Mouse (Mus musculus): ENCODE results near the gene Maco1. TPM values are rescaled to one million over a fixed set of nuclear protein-coding genes. Genes with fewer than 3 reads are reported as not detected.

Gene Maco1
- polyA plus RNA-seq, 2 experiments from 2014 or later, result 3.0 to 5.0 TPM

DNA sequence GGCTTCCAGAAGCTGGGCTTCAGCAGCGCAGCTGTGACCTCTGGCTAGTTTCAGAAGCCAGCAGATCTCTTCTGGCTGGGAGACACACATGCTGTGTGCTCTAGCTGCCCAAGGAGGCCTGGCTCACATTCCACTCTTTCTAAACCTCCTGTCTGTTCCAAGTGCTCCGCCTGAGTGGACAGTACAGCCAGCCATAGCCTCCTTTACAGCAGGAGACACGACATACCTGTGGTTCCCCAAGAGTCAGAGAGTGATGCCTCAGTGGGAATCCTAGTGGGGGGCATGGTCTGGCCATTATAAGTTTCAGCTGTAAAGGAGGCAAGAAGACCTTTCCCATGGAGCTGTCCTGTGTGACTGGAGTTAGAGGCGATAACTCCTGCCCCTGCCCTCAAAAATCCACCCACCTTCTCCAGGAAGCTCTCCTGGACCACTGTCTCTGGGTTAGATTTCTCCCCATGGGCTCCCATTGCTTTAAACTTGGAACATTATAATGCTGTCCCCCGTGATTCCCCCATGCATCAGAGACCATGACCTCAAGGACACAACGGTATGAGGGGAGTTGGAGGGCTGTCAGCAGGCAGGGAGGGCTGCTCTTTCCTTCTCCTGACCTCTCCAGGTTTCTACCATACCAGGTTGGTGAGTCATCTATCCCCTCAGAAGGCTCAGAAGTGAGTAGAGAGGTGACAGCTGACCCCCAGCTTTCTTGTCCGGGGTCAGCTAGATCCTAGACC lies 83.9 kb downstream of the Maco1 start:
- ATAC-seq, result no peak

DNA sequence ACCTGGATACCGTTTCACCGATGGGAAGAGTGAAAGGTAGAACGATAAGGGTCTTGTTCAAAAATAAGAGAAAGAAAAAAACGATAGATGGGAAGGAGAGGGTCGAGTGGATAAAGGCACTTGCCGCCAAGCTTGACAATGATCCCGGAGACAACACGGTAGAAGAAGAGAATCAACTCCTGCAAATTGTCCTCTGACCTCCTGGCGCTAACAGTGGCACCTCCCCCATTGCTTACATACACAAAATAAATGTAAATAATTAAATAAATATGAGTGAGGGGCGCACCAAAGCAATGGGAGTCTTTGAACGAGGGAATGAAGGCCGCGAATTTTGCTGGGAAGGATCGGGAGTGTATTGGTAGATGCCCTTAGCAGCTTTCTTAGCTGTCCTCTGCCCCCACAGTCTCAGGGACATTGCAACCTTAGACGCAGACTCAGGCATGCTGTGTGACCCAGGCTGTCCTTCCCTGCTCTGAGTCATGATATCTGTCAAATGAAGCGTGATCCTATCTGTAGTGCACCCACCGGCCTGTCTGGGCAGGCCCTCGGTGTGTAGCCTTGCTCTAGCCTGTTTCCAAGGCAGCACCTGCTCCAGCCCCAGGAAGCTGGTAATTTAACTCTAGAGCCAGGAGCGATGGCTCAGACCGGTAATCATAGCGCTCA lies 84.8 kb downstream of the Maco1 start:
- ATAC-seq, result no peak

DNA sequence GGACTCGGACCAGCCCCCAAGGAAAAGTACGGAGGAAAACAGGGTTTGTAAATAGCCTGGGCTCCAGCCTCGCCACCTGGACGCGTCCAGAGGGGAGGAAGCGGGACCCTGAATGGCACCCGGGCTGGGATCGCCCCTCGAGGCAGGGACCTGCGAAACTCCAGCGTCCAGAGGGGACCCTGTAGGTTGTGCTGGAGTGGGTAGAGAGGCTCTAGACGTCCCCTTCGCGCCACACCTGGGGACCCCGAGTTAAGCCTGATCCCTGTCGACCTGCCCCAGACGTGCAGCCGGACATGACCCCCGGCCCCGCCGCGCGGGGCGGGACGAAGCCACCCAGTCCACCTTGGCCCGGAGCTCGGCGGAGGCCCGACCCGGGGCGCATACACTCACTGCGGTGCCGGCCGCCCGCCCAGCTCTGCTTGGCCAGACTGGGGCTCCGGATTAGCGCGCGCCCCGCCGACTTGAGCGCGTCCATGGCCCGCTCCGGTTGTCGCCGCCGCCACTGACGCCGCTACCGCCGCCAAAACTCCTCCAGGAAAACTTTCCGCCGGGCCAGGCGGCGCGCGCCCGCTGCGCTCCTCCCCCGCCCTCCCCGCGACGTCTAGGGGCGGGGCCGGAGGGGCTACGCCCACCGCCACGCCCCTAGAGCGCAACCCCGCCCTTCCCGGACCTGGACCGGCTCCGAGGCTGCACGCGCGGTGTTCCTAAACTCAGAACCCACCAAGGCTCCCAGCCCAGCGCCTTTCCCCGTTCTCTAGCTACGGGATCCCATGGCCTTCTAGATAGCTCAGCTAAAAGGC lies 85.5 kb downstream of the Maco1 start, which contains the start of gene Ldlrap1:
Gene Ldlrap1, minus strand, starts transcription at position 599 of the 800 bp plus-strand sequence.
- ATAC-seq, result peak; percentile 76

DNA sequence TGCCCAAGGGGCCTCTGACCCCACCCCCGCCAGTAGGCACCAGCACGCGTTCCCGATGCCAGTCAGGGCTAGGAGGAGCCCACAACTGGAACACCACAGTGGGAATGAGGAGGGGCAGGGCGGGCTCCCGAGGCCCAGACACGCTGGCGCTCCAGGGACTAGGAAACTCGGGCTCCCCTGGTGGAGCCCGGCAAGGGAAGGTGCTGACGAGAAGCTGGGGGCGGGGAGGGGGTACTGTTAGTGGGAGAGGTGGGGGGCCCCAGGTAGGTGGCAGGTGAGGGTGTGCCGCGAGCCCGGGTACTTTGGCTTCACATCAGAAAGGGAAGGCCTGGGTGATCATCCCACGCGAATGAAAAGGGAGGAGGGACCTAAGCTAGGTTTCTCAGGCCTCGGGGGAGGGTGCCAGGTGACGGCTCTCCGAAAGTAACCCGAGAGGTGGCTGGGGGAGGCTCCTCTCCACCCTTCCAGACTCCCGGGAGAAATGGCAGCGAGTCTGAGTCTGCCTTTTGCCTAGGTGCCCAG lies 86.2 kb downstream of the Maco1 start:
- ATAC-seq, result peak; percentile 36

DNA sequence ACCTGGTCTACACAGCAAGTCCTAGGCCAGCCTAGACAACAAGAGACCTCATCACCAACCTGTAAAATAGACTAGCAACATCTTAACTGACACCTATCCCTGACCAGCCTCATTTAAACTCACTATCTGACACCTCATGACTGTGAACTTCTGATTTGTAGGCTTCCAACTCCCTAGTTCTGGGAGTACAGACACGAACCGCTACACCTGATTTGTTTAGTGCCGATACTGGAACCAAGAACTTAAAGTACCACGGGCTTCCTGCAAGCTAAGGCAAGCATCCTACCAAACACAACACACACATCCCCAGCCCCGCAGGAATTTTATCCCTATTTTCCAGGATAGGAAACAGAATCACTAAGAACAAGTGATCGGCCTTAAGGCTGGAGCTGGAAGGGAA lies 86.9 kb downstream of the Maco1 start:
- ATAC-seq, result no peak

DNA sequence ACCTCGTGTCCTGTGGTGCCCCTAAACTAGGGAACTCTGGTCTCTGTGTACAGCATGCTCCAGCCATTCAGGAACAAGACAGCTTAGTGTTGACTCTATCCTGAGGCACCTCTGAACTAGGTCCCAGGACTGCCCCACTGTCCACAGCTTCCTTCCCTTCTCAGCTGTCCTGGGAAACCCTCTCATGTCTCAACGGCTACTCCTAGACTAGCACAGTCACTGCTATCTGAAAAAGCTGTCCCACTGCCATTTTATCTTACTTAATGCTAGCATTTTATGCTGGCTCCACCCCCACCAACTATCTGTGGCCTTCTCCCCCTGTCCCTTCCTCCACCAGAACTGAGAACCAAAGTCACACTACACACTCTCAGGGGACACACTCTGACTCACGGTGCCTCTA lies 88.8 kb downstream of the Maco1 start:
- ATAC-seq, result no peak

DNA sequence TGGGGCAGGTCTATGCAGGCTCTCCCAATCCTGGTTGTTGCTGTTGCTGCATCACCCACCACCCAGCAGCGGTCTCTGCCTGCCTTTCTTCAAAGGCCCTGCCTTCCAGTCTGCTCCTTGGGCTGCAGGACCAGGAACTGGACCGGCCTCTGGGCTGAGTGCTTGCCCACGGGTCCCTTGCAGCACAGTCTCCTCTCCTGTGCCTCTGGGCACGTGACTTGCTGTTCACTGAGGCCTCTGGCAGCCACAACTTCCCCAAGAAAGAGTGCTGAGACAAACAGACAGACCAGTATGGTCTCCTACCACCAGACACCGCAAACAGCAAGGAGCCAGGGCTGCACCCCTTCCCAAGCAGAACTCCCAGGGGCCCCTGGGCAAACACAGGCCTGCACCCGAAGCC lies 90.8 kb downstream of the Maco1 start:
- no peak for ATAC-seq

DNA sequence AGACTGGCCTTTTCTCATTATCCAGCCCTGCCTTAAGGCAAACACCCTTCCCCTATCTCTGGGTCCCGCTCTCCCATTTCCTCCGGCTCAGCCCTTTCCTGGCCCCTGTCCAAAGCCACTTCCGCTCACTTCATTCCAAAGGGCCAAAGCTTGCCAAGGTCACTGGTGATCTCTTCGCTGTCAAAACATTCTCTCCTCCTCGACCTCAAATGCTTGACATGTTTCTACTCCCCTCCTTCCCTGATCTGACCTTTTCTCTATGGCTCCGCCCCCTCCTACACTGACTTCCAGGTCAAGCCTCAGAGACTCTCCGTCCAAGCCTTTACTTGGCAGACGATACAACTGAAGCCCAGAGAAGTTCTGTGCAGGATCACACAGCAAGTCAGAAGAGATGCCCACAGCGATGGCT lies 92.3 kb downstream of the Maco1 start:
- no peak for ATAC-seq

DNA sequence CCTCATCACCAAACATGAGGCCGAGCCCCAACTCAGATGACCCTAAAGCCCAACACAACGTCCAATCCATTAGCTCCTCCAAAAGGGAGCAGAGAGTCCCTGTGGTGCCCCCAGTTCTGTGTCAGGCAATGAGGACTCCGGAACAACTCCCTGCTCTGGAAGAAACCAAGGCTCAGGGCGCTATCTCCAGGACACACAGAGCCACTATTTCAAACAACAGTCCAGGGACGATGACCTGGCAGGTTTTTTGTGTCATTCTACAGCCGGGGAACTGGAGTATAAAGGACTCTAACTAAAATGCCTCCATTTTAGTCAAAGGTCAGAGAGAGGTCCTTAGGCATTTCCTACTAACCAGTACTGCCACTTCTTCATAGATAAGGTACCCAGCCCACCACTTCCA lies 92.9 kb downstream of the Maco1 start:
- no peak for ATAC-seq

DNA sequence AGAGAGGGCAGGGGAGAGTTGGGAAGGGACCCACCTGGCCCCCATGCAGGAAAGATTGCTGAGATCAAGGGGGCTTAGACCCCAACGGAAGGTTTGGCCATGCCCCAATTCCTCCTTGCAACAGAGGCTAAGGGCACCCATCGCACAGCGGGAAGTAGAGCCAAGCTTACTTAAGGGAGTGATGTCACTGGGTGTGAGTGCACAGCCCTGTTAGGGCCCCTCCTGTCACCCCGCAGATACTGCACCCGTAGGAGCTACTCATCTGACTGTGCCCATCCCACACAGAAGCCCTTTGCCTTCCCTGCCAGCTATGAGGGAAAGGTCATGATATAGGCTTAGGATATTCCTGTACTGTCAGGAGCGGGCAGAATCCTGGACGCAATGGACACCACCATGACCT lies 93.6 kb downstream of the Maco1 start:
- ATAC-seq, result no peak

DNA sequence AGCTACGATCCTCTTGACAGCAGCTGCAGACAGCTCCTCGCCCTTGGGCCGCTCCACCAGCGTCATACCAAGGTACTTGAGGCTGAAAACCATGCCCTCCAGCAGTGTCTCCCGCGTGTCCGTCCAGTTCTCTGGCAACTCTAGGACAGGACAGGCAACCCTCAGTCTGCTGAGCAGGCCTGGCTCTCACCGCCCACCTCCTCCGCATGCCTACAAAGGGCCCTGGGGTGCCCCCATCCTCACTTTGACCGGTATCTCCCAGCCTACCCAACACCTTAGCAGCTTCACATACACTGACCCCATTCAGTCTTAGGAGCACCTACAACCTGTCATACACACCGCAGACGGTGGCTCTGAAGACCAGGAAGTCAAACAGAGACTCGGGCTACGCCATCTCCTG lies 94.2 kb downstream of the Maco1 start:
- ATAC-seq, result no peak

DNA sequence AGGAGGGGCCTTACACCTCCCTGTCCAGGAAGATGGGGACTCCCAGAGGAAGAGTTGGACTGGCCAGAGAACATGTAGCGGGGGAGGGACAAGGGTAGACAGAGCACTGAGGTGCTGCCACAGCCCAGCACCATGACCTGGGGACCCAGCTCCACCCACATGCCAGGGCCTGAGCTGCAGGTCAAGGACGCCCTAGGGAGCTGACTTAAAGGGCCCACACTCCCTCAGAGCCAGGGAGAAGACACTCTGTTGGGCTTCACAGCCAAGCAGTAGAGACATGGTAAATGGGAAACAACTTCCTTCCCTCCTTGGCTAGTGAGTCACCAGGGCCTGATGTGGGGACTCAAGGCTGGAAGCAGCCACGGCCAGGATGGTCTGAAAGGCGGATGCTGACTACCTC lies 94.8 kb downstream of the Maco1 start:
- no peak for ATAC-seq

DNA sequence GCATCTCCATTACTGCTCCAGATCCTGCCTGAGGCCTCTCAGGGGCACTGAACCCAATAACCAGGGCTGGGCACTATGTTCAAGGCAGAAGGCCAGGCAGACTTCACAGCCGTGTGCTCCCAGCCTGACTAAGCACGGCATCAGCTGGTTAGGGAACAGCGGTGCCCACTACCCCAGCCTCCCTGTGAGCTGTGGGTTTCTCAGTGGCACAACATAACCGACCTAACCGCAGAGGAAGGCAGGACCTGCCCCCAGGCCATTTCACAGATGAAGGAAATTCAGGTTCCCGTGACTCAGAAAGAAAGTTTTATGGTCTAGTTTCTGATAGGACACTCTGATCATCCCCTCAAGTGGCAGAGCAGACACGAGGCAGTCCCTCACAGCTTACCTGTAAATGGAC lies 96.2 kb downstream of the Maco1 start:
- ATAC-seq, result no peak

DNA sequence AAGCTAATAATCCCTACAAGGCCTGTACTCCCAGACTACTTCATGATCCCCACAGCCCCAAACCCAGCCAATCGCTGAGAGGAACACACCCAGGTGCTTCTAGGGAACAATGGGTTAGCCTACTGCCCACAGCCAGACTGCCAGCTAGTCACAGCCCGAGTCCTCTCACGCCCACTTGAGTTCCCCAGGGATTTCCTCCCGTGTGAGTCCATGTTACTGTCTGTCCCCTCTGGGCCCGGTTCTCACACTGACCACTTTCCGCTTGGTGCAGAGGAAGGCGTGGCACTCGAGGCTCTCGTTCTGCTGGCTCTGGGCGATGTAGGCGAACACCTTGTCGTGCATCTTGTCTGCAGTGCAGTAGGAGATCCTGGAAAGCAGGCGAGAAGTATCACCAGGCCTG lies 98.2 kb downstream of the Maco1 start:
- ATAC-seq, result no peak

DNA sequence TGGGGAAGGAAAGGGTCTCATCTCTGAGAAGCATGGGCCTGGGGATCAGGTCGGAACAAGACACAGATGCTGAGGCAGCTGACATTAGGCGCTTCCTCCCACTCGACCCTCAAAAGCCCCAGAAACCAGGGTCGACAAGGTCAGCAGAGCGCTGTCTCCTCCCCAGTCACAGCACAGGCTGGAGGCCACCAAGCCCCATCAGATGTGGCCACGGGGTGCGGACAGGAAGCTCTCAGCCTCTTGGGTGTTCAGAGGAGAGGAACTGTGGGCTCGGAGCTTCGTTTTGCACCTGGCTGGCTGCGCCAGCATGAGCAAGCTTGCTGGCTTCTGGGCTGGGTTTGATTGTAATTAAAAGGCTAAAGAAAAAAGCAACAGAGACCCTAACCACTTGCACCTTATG lies 98.8 kb downstream of the Maco1 start:
- no peak for ATAC-seq

DNA sequence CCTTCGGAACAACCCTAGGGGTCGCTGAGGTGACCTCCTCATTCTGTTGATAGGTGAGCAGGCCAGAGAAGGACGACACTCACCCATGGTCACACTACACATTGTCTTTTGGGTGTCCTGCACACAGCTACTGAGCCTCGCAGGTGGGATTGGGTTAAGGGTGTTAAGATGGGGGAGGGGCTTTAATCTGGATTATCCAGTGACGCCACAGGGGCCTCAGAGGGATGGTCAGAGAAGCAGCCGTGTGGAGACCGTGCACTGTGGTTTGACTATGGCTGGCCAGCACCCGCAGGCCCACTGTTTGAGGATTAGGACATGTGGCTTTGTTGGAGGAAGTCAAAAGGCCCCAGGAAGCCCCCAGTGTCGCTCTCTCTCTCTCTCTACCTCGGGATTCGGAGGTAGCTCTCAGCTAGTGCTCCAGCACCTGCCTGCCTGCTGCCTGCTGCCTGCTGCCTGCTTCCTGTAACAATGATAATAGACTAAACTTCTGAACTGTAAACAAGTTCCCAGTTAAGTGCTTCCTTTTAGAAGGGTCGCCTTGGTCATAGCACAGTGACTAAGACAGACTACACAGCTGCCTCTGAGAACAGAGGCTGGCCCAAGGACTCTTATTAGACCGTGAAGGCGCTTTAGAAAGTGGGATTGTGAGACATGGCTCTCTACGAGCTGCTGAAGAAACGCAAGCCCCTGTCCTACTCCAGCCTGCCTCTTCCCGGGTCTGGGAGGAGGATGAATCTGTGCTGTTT lies 99.5 kb downstream of the Maco1 start:
- ATAC-seq, result no peak

DNA sequence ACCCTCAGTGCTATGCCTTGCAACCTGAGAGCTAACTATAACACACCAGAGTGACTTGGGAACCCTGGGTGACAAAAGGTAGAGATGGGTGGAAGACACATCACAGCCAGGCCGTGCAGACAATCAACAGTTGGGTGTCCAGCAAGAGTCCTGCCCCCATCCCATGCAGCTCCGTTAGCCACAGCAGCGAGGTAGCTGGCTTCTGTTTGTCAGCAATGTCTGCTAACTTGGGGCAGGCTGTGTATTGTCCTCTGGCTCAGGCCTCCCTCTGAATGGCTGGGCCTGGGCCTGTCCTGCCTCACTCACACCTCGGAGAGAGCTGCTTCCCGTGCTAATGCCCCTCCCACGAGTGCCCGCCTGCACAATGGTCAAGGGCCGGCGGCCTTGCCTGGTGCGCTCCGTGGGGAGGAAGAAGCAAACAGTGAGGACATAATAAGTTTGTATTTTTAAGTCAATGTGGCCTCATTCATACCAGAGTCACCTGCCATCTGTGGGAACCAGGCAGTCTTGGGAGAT lies 100.2 kb downstream of the Maco1 start:
- ATAC-seq, result no peak

Other genes starting within 250 kb of the Maco1 start
- gene Man1c1, start 149.1 kb downstream of the Maco1 start, polyA plus RNA-seq (2017; shearing (Covaris generic)), result 1 to 10 TPM; 1.0 to 1.9 TPM
- 10 to 100 TPM; 21.3 to 25.2 TPM for gene Ldlrap1, start 85.3 kb downstream of the Maco1 start, polyA plus RNA-seq (2017; shearing (Covaris generic))
- gene Rhd, start 11.2 kb upstream of the Maco1 start, polyA plus RNA-seq (2017; shearing (Covaris generic)), result 1 to 10 TPM in 1 of 2 experiments, not detected in 1; 4.8 TPM
- gene Tmem50a, start 61.7 kb upstream of the Maco1 start, polyA plus RNA-seq (2017; shearing (Covaris generic)), result 100 to 1,000 TPM; 555 to 571 TPM
- gene Rsrp1, start 70.2 kb upstream of the Maco1 start, polyA plus RNA-seq (2017; shearing (Covaris generic)), result 100 to 1,000 TPM; 271 to 367 TPM
- 100 to 1,000 TPM; 188 to 213 TPM for gene Syf2, start 77.6 kb upstream of the Maco1 start, polyA plus RNA-seq (2017; shearing (Covaris generic))